Mouse (Mus musculus) adrenal gland, adult 10 weeks (tissue): ENCODE measurements around the gene Recql5. TPM values are rescaled to one million over a fixed set of nuclear protein-coding genes. Genes with fewer than 3 reads are reported as not detected.

Source experiments
- polyA plus RNA-seq: library from polyadenylated mRNA; stranded (reverse); fragments of 350-450 nt; fragmentation: Illumina TruSeq; extraction: RNeasy Lipid Tissue Mini Kit (QIAGEN cat#74804); gene quantifications from one replicate; pipeline ENCODE4 v1.2.3, GENCODE M21; 2014; ENCODE audit warnings: low read depth, low replicate concordance

Recql5 gene
- 3.6 TPM for polyA plus RNA-seq

DNA sequence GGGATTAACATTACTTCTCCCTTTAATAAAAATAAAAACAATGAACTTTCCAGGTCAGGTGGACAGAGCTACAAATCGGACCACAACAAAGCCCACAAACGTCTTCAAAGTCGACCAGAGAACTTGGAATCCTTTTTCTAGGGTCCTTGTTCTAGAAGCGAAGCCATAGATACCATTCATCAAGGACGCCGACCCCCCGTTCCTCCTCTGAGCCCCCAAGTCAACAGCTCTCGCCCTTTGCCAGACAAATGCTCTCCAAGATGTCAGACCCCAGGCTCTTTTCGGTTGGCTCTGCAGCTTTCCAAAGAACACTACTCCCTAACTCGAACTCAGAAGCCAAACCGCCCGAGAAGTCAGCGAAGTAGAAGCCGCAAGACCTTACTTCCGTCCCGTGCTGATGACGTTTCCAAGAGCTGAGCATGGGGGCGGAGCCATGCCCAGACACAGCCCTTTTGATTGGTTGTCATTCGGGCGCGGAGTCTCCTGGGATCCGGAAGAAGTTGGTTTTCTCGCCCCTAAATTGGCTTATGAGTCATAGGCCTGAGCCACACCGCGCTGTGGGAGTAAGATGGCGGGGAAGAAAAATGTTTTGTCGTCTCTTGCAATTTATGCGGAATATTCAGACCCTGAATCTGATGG is at the start of gene Recql5, which contains the start of gene Sap30bp:
Gene Recql5 (minus strand): TSS at position 370 of the 639 bp plus-strand sequence.
Gene Sap30bp (plus strand): TSS at position 175 of the 639 bp plus-strand sequence.

DNA sequence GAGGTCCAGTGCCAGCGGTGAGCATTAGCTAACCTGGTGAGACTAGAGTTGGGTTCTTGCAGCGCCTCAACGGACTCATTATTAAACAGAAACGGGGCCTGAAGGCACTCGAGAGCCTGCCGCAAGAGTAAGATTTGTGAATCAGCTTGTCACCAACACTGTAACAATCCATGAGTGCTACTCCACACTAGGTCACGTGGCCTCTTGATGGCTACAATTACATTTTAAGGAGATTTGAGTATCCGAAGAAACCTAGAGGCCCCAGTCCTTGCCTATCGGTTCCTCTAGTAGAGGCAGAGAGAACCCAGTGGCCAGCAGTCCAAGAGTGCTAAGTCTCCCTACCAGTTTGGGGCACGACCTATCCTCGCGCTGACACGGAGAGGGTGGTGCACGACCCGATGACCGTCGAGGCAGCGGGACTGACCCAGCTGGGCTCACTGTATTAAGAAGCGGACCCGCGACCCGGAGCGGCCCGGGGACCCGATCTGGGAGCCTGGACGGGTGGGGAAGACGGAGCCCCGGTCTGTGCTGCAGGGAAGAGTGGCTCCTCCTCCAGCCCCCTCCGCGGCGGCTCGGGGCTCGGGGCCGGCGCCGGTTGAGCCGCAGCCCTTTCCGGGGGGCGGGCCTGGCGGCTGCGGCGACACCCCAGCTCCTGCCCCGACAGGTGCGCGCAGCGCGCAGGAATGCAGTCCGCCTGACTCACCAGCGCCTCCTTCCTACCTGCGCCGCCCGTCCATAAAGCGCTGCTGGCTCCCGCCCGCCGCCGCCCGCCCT is 41.2 kb upstream of the Recql5 start, which contains the start of gene Itgb4:
Gene Itgb4 (plus strand): TSS at position 401 of the 774 bp plus-strand sequence.

DNA sequence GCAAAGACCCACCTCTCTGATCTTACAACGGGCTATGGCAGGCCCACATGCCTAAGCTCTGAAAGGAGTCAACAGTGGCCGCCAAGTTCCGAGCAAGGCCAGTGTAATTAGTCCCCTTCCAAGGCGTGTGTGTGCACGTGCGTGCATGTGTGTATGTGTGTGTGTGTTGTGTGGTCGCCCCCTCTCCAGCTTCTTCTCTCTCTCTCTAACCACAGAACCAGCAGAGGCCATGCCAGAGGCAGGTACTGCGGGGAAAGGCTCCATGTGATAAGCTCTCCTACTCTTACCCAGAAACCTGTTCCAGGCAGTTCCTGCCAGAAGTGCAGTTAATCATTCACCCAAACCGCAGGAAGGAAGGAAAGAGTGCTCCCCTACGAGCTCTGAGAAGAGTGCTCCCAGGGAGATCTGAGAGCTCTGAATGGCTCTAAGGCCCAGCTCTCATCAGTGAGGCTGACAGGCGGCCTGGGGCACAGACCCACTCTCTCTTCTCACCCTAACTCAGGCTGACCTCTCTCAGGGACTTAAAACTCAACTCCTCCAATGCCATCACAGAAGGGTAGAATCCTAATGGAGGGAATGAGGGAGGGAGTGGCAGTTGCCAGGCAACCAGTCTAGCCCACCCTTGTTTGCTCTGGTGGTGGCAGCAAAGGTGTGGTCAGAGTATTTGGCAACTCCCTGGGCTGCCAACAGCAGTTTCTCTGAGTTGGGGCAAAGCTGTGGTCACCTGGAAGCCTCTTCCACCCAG is 21.5 kb downstream of the Recql5 start, which contains the start of gene Smim6:
Gene Smim6 (plus strand): TSS at position 386 of the 745 bp plus-strand sequence.

DNA sequence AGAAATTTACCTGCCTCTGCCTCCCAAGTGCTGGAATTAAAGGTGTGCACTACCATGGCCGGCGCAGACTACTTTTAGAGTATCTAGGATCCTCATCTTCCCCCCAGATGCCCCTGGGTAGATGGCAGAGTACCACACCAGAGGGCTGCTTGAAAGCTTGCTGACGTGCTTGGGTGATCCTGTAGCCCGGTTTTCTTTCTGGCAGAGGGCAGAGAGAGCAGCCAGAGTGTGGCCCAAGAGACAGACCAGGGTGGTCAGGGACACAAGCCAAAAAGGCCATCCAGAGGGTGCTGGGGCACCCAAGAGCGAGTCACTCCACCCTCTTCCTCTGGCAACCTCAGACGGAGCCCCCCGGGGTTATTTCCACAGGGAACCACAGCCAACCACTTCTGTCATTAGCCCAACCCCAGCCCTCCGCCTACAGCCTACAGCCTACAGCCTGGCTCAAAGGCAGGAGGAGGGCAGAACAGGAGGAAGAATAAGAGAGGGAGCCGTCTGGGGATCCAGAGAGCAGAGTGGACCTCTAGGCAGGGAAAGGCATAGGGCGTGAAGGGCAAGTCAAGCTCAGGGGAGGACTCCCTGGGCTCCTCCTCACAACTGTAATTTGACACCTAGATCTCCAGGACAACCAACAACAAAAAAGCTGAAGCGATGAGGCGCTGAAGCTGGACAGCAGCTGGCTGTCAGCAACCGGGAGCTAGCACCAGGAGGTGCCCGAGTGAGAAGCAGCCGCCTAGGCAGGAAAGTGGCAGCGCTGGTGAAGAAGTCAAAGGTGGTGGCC is 33.6 kb downstream of the Recql5 start, which contains the start of gene Smim5:
Gene Smim5 (plus strand): TSS at position 481 of the 781 bp plus-strand sequence.

DNA sequence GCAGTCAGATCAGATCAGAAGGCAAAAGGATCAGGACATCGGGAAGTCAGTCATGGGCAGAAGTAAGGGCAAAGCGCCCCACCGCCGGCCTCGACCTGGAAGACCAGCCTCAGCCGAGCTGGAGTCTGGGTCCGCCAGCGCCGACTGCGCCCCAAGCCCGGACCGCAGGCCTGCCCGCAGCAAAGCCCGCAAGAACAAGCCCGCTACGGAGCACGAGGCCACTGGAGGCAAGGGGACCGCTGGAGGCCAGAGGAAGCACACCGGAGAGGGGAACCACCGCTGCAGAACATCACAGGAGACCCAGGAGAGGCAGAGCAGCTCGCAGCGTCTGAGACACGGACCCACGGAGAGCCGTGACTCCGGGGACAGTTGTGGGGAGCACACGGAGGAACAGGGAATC is 74.9 kb downstream of the Recql5 start, which contains the start of gene Myo15b:
Gene Myo15b (plus strand): TSS at position 53 of the 400 bp plus-strand sequence.

Other genes starting within 250 kb of the Recql5 start
- gene Grb2, start 224.9 kb downstream of the Recql5 start, polyA plus RNA-seq, result 160 TPM
- gene Tmem94, start 168.0 kb downstream of the Recql5 start, polyA plus RNA-seq, result 1.3 TPM
- gene Caskin2, start 119.8 kb downstream of the Recql5 start, polyA plus RNA-seq, result 1.2 TPM
- gene Tsen54, start 118.8 kb downstream of the Recql5 start, polyA plus RNA-seq, result not detected
- gene Llgl2, start 109.4 kb downstream of the Recql5 start, polyA plus RNA-seq, result not detected
- not detected for gene Myo15b, start 75.1 kb downstream of the Recql5 start, polyA plus RNA-seq
- not detected for gene Smim5, start 33.5 kb downstream of the Recql5 start, polyA plus RNA-seq
- gene Smim6, start 21.5 kb downstream of the Recql5 start, polyA plus RNA-seq, result not detected
- gene Sap30bp, start 195 bp downstream of the Recql5 start, polyA plus RNA-seq, result 8.3 TPM
- not detected for gene Itgb4, start 41.2 kb upstream of the Recql5 start, polyA plus RNA-seq
- not detected for gene Galk1, start 79.2 kb upstream of the Recql5 start, polyA plus RNA-seq
- 649 TPM for gene H3f3b, start 94.5 kb upstream of the Recql5 start, polyA plus RNA-seq
- 2.2 TPM for gene Unk, start 96.8 kb upstream of the Recql5 start, polyA plus RNA-seq
- gene Unc13d, start 144.5 kb upstream of the Recql5 start, polyA plus RNA-seq, result not detected
- gene Wbp2, start 153.5 kb upstream of the Recql5 start, polyA plus RNA-seq, result 20.4 TPM
- gene Trim47, start 193.7 kb upstream of the Recql5 start, polyA plus RNA-seq, result not detected
- gene Trim65, start 197.7 kb upstream of the Recql5 start, polyA plus RNA-seq, result 6.2 TPM
- gene Mrpl38, start 205.4 kb upstream of the Recql5 start, polyA plus RNA-seq, result 2.7 TPM
- gene Fbf1, start 234.7 kb upstream of the Recql5 start, polyA plus RNA-seq, result 17.7 TPM